Mouse (Mus musculus): ENCODE results near the gene Sugp2. TPM values are rescaled to one million over a fixed set of nuclear protein-coding genes. Genes with fewer than 3 reads are reported as not detected.

Sugp2 gene
- total RNA-seq, 2 experiments from 2014 or later = 40.2 to 44.7 TPM

- DNase-seq = no peak
- intact Hi-C loops (cut with DNase I) = no loop called here
These were observed 93.5 kb downstream of the Sugp2 start for GRCm38 (mm10) chr8:70327512-70327911.

- intact Hi-C loops (cut with DNase I) = no loop called here
- DNase-seq = no peak
These were observed 95.3 kb downstream of the Sugp2 start, which contains the start of gene Gdf1 for GRCm38 (mm10) chr8:70329124-70329834. Gene Gdf1, plus strand, starts transcription at chr8:70329817.

Other genes with a start within 250 kb of the Sugp2 start
- gene Gatad2a, start 237.8 kb upstream of the Sugp2 start, total RNA-seq (2021) = 10 to 100 TPM; 41.7 to 41.9 TPM
- gene Mau2, start 191.5 kb upstream of the Sugp2 start, total RNA-seq (2021) = 10 to 100 TPM; 39.3 to 40.3 TPM
- gene Sugp1, start 191.4 kb upstream of the Sugp2 start, total RNA-seq (2021) = 10 to 100 TPM; 19.1 to 19.4 TPM
- gene Tm6sf2, start 161.3 kb upstream of the Sugp2 start, total RNA-seq (2021) = 1 to 10 TPM in 1 of 2 experiments, under 1 TPM in 1; 0.46 to 1.5 TPM
- gene Hapln4, start 150.8 kb upstream of the Sugp2 start, total RNA-seq (2021) = not detected
- under 1 TPM; 0.02 to 0.07 TPM for gene Ncan, start 113.4 kb upstream of the Sugp2 start, total RNA-seq (2021)
- gene Nr2c2ap, start 102.9 kb upstream of the Sugp2 start, total RNA-seq (2021) = 1 to 10 TPM; 7.4 to 7.9 TPM
- 10 to 100 TPM; 17.7 to 20.1 TPM for gene Rfxank, start 95.1 kb upstream of the Sugp2 start, total RNA-seq (2021)
- 10 to 100 TPM; 25.8 to 31.3 TPM for gene Borcs8, start 94.7 kb upstream of the Sugp2 start, total RNA-seq (2021)
- gene Mef2b, start 94.5 kb upstream of the Sugp2 start, total RNA-seq (2021) = under 1 TPM in 1 of 2 experiments, not detected in 1; 0.37 TPM
- gene Tmem161a, start 61.9 kb upstream of the Sugp2 start, total RNA-seq (2021) = 10 to 100 TPM; 91.7 to 99.4 TPM
- 10 to 100 TPM; 46.4 to 55.4 TPM for gene Slc25a42, start 21.9 kb upstream of the Sugp2 start, total RNA-seq (2021)
- 1 to 10 TPM; 6.6 to 9.7 TPM for gene Armc6, start 240 bp downstream of the Sugp2 start, total RNA-seq (2021)
- 10 to 100 TPM; 16.6 to 18.0 TPM for gene Homer3, start 48.6 kb downstream of the Sugp2 start, total RNA-seq (2021)
- gene Ddx49, start 68.3 kb downstream of the Sugp2 start, total RNA-seq (2021) = 10 to 100 TPM; 28.9 to 29.0 TPM
- 100 to 1,000 TPM; 160 to 164 TPM for gene Cope, start 68.3 kb downstream of the Sugp2 start, total RNA-seq (2021)
- gene Cers1, start 81.5 kb downstream of the Sugp2 start, total RNA-seq (2021) = under 1 TPM; 0.56 to 0.72 TPM
- gene Gdf1, start 95.6 kb downstream of the Sugp2 start, total RNA-seq (2021) = not detected
- 10 to 100 TPM; 41.3 to 44.0 TPM for gene Upf1, start 119.1 kb downstream of the Sugp2 start, total RNA-seq (2021)
- 1 to 10 TPM; 2.4 to 3.8 TPM for gene Comp, start 139.3 kb downstream of the Sugp2 start, total RNA-seq (2021)
- 1 to 10 TPM; 7.7 to 9.5 TPM for gene Crtc1, start 205.4 kb downstream of the Sugp2 start, total RNA-seq (2021)
- gene Klhl26, start 242.7 kb downstream of the Sugp2 start, total RNA-seq (2021) = 1 to 10 TPM; 5.5 to 6.9 TPM

Data from heart, postnatal 14 days (tissue).